Mouse (Mus musculus): ENCODE data around the gene Uxs1. TPM values are rescaled to one million over a fixed set of nuclear protein-coding genes. Genes with fewer than 3 reads are reported as not detected.

Gene Uxs1
- total and polyA plus RNA-seq, 2 experiments from 2014 or later, result 16.8 to 19.6 TPM

DNA sequence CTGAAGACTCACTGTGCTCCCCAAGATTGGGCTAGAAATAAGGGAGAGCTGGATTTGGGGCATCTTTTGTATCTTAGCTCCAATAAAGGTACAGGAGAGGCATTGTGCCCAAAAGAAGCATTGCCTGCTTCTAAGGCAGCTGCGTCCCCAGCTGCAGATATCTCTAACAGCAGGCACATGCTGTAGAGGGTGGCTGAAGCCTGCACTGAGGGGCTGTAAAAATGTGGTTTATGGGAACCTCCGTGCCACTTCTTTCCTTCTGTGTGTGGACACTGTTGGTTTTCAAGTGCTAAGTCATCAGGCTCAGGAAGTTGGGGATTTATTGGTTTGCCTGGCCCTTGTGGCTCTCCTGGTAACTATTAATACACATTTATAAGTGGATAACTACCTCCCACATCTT lies 108.8 kb downstream of the Uxs1 start:
- DNase-seq (ENCODE audit: low spot score) (no peak), ATAC-seq (ENCODE audit: low FRiP score) (no peak)
- H3K9me3 ChIP-seq (ENCODE audit: low read length), result no peaks in the 10 kb centered on the region
- H3K36me3 ChIP-seq (ENCODE audit: insufficient read depth, low read length), result no peaks in the 10 kb centered on the region
- H3K4me2 ChIP-seq (ENCODE audit: low read depth, low read length, poor library complexity, severe bottlenecking), result no peak overlapping the region
- no peaks in the 10 kb centered on the region for H3K4me1 ChIP-seq (ENCODE audit: insufficient read depth, low read length)
- TF ChIP-seq CTCF (IDR thresholded peaks at IDR 0.05), result no peak
- no peak overlapping the region for H3K9ac ChIP-seq (replicated peaks; ENCODE audit: low read length, poor library complexity, severe bottlenecking)
- no peak overlapping the region for H3K4me3 ChIP-seq (ENCODE audit: low read depth, low read length)
- H3K27ac ChIP-seq (ENCODE audit: low read depth, low read length), result no peak overlapping the region
- H3K27me3 ChIP-seq (ENCODE audit: insufficient read depth, low read length), result no peaks in the 10 kb centered on the region
- WGBS, result 86% methylated on average over 2 of the region's 2 CpGs

DNA sequence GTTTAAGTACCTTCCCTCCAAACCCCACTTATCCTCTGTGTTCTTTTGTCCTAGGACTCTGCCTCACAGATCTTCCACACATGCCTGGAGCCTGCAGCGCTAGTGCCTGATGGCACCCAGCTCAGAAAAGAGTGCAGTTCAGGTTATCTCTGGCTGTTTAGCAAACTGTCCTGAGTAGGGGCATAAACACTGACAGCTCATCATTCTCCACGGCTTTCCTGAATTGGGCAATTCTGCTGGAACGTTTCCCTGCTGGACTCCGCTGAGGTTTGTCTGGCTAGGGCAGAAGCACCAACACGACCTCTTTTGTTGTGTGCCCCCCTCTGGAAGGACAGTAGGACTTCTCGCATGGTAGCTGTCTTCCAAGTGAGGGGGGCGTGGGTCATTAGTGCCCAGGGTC lies 109.6 kb downstream of the Uxs1 start:
- ATAC-seq (ENCODE audit: low FRiP score), result no peak
- Histone ChIP-seq H3K4me2 (ENCODE audit: low read depth, low read length, poor library complexity, severe bottlenecking) (no peak overlapping the region), H3K27ac (ENCODE audit: low read depth, low read length) (no peak overlapping the region), H3K9me3 (ENCODE audit: low read length) (no peaks in the 10 kb centered on the region), H3K27me3 (ENCODE audit: insufficient read depth, low read length) (no peaks in the 10 kb centered on the region), H3K4me1 (ENCODE audit: insufficient read depth, low read length) (no peaks in the 10 kb centered on the region), H3K4me3 (ENCODE audit: low read depth, low read length) (no peak overlapping the region), H3K9ac (replicated peaks; ENCODE audit: low read length, poor library complexity, severe bottlenecking) (no peak overlapping the region), H3K36me3 (ENCODE audit: insufficient read depth, low read length) (no peaks in the 10 kb centered on the region)
- no peak for DNase-seq (ENCODE audit: low spot score)
- no peak for TF ChIP-seq CTCF (IDR thresholded peaks at IDR 0.05)
- 72% methylated on average over 7 of the region's 7 CpGs for WGBS

DNA sequence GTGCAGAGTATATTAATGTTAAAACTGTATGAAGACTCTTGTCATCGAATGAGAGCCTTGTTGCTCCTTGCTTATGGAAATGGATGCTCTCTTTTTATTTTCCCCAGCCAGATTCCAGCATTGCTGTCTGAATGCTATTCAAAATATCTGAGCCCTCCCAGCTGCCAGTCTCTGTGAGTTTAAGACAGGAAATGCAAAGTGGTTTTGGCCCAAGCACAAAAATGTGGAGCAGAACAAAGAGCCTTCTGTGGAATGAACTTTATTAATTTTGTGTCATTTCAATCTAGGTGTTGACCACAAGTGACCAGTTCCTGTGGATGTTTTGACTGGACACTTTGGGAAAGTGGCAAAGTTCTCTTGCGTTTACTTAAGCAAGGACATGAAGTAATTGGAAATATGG lies 112.8 kb downstream of the Uxs1 start:
- Histone ChIP-seq H3K9ac (replicated peaks; ENCODE audit: low read length, poor library complexity, severe bottlenecking) (no peak overlapping the region), H3K4me1 (ENCODE audit: insufficient read depth, low read length) (no peaks in the 10 kb centered on the region), H3K9me3 (ENCODE audit: low read length) (no peaks in the 10 kb centered on the region), H3K27me3 (ENCODE audit: insufficient read depth, low read length) (no peaks in the 10 kb centered on the region), H3K36me3 (ENCODE audit: insufficient read depth, low read length) (no peaks in the 10 kb centered on the region), H3K4me2 (ENCODE audit: low read depth, low read length, poor library complexity, severe bottlenecking) (no peak overlapping the region), H3K4me3 (ENCODE audit: low read depth, low read length) (no peak overlapping the region), H3K27ac (ENCODE audit: low read depth, low read length) (no peak overlapping the region)
- TF ChIP-seq CTCF (IDR thresholded peaks at IDR 0.05), result no peak
- ATAC-seq (ENCODE audit: low FRiP score) (no peak), DNase-seq (ENCODE audit: low spot score) (no peak)
- WGBS, result 78% methylated on average over 2 of the region's 2 CpGs

DNA sequence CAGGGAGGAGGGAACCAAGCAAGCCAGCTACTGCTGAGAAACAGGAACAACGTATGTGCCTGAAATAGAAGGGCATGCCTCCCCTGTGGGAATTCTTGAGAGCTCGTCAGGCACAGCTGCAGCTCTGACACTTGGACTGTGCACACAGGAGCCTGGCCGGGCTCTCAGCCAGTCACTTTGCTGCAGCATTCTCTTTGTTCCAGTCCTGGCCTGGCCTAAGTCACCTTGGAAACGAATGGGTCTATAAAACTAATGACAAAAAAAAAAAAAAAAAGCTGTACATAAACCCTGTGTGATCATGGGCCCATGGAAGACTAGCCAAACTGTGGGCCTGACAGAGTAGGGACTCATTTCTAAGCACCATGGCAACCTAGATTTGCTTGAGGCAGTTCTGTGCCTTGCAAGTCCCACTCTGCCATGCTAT lies 129.0 kb downstream of the Uxs1 start:
- no peak overlapping the region for H3K9ac ChIP-seq (replicated peaks; ENCODE audit: low read length, poor library complexity, severe bottlenecking)
- H3K9me3 ChIP-seq (ENCODE audit: low read length), result no peaks in the 10 kb centered on the region
- ATAC-seq (ENCODE audit: low FRiP score) (peak; percentile 81), DNase-seq (ENCODE audit: low spot score) (peak; percentile 89)
- H3K27me3 ChIP-seq (ENCODE audit: insufficient read depth, low read length), result no peaks in the 10 kb centered on the region
- H3K4me3 ChIP-seq (ENCODE audit: low read depth, low read length), result no peak overlapping the region
- H3K36me3 ChIP-seq (ENCODE audit: insufficient read depth, low read length), result no peaks in the 10 kb centered on the region
- 10% methylated on average over 4 of the region's 4 CpGs for WGBS
- H3K27ac ChIP-seq (ENCODE audit: low read depth, low read length), result no peak overlapping the region
- H3K4me2 ChIP-seq (ENCODE audit: low read depth, low read length, poor library complexity, severe bottlenecking), result no peak overlapping the region
- peaks cover 3% of the 10 kb centered on the region; the same call in 1 of the 2 replicates for H3K4me1 ChIP-seq (ENCODE audit: insufficient read depth, low read length)
- TF ChIP-seq CTCF (IDR thresholded peaks at IDR 0.05), result no peak

Other genes starting within 250 kb of the Uxs1 start
- 7.7 and 21.9 TPM in 2 replicates for gene 1500015O10Rik, start 97.2 kb downstream of the Uxs1 start, total RNA-seq (2014; rRNA removed)
- gene 1500015O10Rik, start 97.2 kb downstream of the Uxs1 start, polyA plus RNA-seq (2015; fragmentation: Nextera tagmentation; extraction: Ambion mirVana), result 12.8 and 14.6 TPM in 2 replicates
- 33.2 and 38.7 TPM in 2 replicates for gene Tpp2, start 105.8 kb upstream of the Uxs1 start, total RNA-seq (2014; rRNA removed)
- gene Tpp2, start 105.8 kb upstream of the Uxs1 start, polyA plus RNA-seq (2015; fragmentation: Nextera tagmentation; extraction: Ambion mirVana), result 43.4 and 46.7 TPM in 2 replicates
- gene Mettl21c, start 192.2 kb upstream of the Uxs1 start, total RNA-seq (2014; rRNA removed), result 0.88 and 2.7 TPM in 2 replicates
- gene Mettl21c, start 192.2 kb upstream of the Uxs1 start, polyA plus RNA-seq (2015; fragmentation: Nextera tagmentation; extraction: Ambion mirVana), result 2.9 and 3.4 TPM in 2 replicates
- 0.05 and 0.09 TPM in 2 replicates for gene Gm8251, start 234.1 kb upstream of the Uxs1 start, total RNA-seq (2014; rRNA removed)
- gene Gm8251, start 234.1 kb upstream of the Uxs1 start, polyA plus RNA-seq (2015; fragmentation: Nextera tagmentation; extraction: Ambion mirVana), result not detected in 2 replicates

Data from midbrain, postnatal 0 days (tissue).